Mouse (Mus musculus) effector memory CD4-positive, alpha-beta T cell, adult 5 months (primary cell): ENCODE data around the gene Chka. TPM values are rescaled to one million over a fixed set of nuclear protein-coding genes. Genes with fewer than 3 reads are reported as not detected.

Experiments
- polyA plus RNA-seq: library from polyadenylated mRNA; unstranded; fragments of 100-300 nt; shearing (Covaris generic); gene quantifications from one replicate; pipeline ENCODE4 v1.2.1, GENCODE M21; 2017

The Chka gene
- polyA plus RNA-seq: 38.9 TPM

GRCm38 (mm10) chr19:3851502-3851962 is at the start of gene Chka:
Gene Chka, plus strand, starts transcription at chr19:3851773.

DNA sequence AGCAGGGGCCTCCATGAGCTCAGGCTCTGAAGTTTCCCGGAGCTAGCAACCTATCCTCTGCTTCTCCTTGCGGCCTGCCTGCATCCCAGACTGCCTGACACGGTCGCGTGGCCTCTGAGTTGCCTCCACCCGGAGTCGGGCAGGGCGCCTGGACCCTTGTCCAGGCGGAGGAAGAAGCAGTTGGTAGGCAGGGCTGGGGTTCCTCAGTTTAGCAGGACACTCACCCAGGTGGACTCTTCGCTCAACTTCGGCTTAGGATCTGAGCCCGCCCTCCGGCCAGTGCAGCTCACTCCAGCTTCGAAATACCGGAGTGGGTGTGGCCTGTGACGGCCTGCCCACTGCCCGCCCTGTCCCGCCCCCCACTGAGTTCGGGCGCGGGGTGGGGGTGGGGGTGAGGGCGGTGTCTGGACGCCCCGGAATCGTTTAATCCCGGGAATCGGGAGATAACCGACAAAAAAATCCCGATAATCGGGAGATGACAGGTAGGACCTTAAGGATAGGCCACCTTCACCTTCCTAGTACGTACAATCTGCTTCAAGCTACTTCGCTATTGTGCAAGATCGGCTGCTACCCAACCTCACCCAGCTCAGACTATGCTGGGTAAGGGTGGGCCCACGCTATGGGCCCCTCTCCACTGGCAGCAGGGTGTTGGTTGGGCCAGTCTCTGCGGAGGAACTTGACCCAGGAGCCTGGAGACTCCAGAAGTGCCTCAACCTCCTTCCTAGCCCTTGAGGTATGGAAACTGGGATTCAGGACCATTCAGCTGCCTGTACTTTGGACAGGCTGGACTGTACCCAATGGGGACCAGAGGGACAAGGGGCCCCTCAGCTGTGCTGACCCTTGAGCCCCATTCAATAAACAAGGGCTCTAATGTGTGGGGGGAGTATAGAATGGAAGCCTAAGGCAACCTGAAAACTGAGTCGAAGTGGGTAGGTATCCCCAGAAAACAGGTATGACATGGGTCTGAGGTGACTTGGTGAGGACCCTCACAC is 55.5 kb downstream of the Chka start, which contains the start of gene Tcirg1:
TSS of gene Tcirg1 (minus strand) at position 339 of the 992 bp plus-strand sequence.

DNA sequence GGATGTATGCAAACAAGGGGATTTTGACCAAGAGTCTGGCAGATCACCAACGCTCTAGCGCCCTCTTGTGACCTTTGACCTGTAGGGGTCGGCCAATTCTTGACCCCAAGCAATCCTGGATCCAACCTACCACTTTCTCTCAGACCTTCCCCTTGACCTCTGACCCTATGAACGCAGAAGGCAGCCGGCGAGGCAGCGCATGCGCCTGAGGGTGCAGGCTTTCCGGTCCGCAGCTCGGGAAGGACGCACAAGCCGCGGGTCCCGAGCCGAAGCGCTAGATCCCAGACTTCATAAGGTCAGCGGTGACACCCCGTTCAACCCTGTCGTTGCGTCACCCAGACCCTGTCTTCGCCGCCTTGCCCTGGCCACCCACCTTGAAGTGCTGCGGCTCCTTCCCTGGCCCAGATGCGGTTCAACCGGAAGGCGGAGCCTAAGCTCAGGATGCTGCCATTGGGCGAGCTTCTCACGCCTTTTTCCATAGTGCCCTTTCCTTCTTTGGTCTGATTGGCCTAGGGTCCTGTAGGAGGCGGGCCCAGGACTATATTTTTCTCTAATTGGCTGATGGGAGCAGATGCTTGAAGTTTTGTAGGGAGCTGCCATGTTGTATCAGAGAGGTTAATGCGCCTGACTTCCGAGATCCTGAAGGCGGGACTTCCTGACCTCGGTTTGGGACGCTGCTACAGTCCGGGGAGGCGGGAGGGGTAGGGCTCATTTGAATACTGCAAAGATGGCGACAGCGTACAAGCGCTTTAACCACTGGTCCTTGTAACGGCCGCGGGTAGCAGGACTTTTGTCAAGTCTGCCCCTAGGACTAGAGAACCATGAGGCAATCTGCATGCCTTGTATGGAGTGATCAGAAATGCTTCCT is 61.0 kb downstream of the Chka start, which contains the start of gene Ndufs8:
TSS of gene Ndufs8 (minus strand) at position 438 of the 868 bp plus-strand sequence.

GRCm38 (mm10) chr19:3929211-3929941 is 77.8 kb downstream of the Chka start, which contains the start of gene Aldh3b1:
Gene Aldh3b1, minus strand, starts transcription at chr19:3929808.

GRCm38 (mm10) chr19:3935032-3935895 is 83.7 kb downstream of the Chka start, which contains the start of gene Unc93b1:
Gene Unc93b1, plus strand, starts transcription at chr19:3935186.

Other genes starting within 250 kb of the Chka start
- 0.92 TPM for gene Lrp5, start 165.2 kb upstream of the Chka start, polyA plus RNA-seq
- 26.5 TPM for gene 1810055G02Rik, start 143.5 kb upstream of the Chka start, polyA plus RNA-seq
- 101 TPM for gene Kmt5b, start 84.4 kb upstream of the Chka start, polyA plus RNA-seq
- gene Tcirg1, start 55.4 kb downstream of the Chka start, polyA plus RNA-seq: 67.3 TPM
- 102 TPM for gene Ndufs8, start 61.0 kb downstream of the Chka start, polyA plus RNA-seq
- not detected for gene Aldh3b1, start 78.0 kb downstream of the Chka start, polyA plus RNA-seq
- gene Unc93b1, start 83.4 kb downstream of the Chka start, polyA plus RNA-seq: 29.4 TPM
- not detected for gene Aldh3b3, start 106.9 kb downstream of the Chka start, polyA plus RNA-seq
- not detected for gene Aldh3b2, start 120.6 kb downstream of the Chka start, polyA plus RNA-seq
- not detected for gene Acy3, start 134.8 kb downstream of the Chka start, polyA plus RNA-seq
- not detected for gene Tbx10, start 141.0 kb downstream of the Chka start, polyA plus RNA-seq
- 10.5 TPM for gene Nudt8, start 148.8 kb downstream of the Chka start, polyA plus RNA-seq
- 1.0 TPM for gene Gm49405, start 148.9 kb downstream of the Chka start, polyA plus RNA-seq
- 2.4 TPM for gene Doc2g, start 151.5 kb downstream of the Chka start, polyA plus RNA-seq
- gene Ndufv1, start 161.0 kb downstream of the Chka start, polyA plus RNA-seq: 104 TPM
- 355 TPM for gene Gstp1, start 186.2 kb downstream of the Chka start, polyA plus RNA-seq
- 3.3 TPM for gene Gstp2, start 194.2 kb downstream of the Chka start, polyA plus RNA-seq
- 56.1 TPM for gene Gstp3, start 207.8 kb downstream of the Chka start, polyA plus RNA-seq
- not detected for gene Cabp2, start 229.8 kb downstream of the Chka start, polyA plus RNA-seq
- gene Cdk2ap2, start 245.4 kb downstream of the Chka start, polyA plus RNA-seq: 441 TPM
- 253 TPM for gene Pitpnm1, start 248.2 kb downstream of the Chka start, polyA plus RNA-seq